Mouse (Mus musculus) stomach, postnatal 0 days (tissue): ENCODE data around the gene Cd4.

ENCODE experiments used
- CTCF ChIP-seq: IDR thresholded peaks from 2 replicates; pipeline ENCODE4 v1.5.1; 2016; ENCODE audit warnings: antibody characterized with exemption, low read depth, mild to moderate bottlenecking, moderate library complexity
- EP300 ChIP-seq: optimal IDR thresholded peaks from 2 replicates; pipeline ENCODE3; 2016; ENCODE audit warnings: antibody characterized with exemption

DNA sequence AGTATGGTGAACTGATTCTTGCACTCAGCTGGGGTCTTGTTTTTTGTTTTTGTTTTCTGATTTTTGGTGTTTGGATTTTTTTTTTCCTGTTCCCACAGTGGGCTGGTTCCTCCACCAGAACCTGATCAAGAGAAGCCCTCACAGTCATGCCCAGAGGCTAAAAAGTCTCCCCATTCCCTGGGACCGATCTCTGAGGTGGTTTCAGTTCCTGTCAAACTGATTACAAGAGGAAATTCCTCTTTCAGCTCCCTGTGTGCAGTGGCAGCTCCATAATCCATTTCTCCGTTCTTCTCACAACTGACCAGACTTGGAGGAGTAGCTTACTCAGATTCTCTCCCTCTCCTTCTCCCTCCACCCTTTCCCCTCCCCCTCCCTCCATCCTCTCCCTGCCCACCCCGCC is 13.7 kb downstream of the Cd4 start:
- TF ChIP-seq CTCF (no peak), EP300 (no peak)
